Mouse (Mus musculus): ENCODE measurements at regions not wholly inside any gene's neighbourhood (a gene's known extent, or its start where the extent isn't known, plus 50 kb on each side); places are given as distances from the start of the nearest gene placed in this dataset.

GRCm38 (mm10) chr13:101874761-101875160 lies 106.7 kb upstream of the Pik3r1 start:
- no peak for ATAC-seq (replicated peaks in 1 of 2; ENCODE audit: insufficient read depth in 1 of 2, low FRiP score in 2 of 2, low TSS enrichment in 1 of 2, low read depth in 1 of 2, poor library complexity in 2 of 2, severe bottlenecking in 2 of 2)

- no peak for ATAC-seq (replicated peaks in 1 of 2; ENCODE audit: insufficient read depth in 1 of 2, low FRiP score in 2 of 2, low TSS enrichment in 1 of 2, low read depth in 1 of 2, poor library complexity in 2 of 2, severe bottlenecking in 2 of 2)
These were observed 108.1 kb upstream of the Pik3r1 start for GRCm38 (mm10) chr13:101876069-101876468.

GRCm38 (mm10) chr13:101876601-101877000 lies 108.6 kb upstream of the Pik3r1 start:
- ATAC-seq (replicated peaks in 1 of 2; ENCODE audit: insufficient read depth in 1 of 2, low FRiP score in 2 of 2, low TSS enrichment in 1 of 2, low read depth in 1 of 2, poor library complexity in 2 of 2, severe bottlenecking in 2 of 2) = no peak

- no peak for ATAC-seq (replicated peaks in 1 of 2; ENCODE audit: insufficient read depth in 1 of 2, low FRiP score in 2 of 2, low TSS enrichment in 1 of 2, low read depth in 1 of 2, poor library complexity in 2 of 2, severe bottlenecking in 2 of 2)
These were observed 110.2 kb upstream of the Pik3r1 start for GRCm38 (mm10) chr13:101878168-101878567.

GRCm38 (mm10) chr13:101879561-101880081 lies 111.6 kb upstream of the Pik3r1 start:
- ATAC-seq (replicated peaks in 1 of 2; ENCODE audit: insufficient read depth in 1 of 2, low FRiP score in 2 of 2, low TSS enrichment in 1 of 2, low read depth in 1 of 2, poor library complexity in 2 of 2, severe bottlenecking in 2 of 2) = no peak

- no peak for ATAC-seq (replicated peaks in 1 of 2; ENCODE audit: insufficient read depth in 1 of 2, low FRiP score in 2 of 2, low TSS enrichment in 1 of 2, low read depth in 1 of 2, poor library complexity in 2 of 2, severe bottlenecking in 2 of 2)
These were observed 115.2 kb upstream of the Pik3r1 start for GRCm38 (mm10) chr13:101883177-101883576.

GRCm38 (mm10) chr13:101884752-101885151 lies 116.7 kb upstream of the Pik3r1 start:
- no peak for ATAC-seq (replicated peaks in 1 of 2; ENCODE audit: insufficient read depth in 1 of 2, low FRiP score in 2 of 2, low TSS enrichment in 1 of 2, low read depth in 1 of 2, poor library complexity in 2 of 2, severe bottlenecking in 2 of 2)

- ATAC-seq (replicated peaks in 1 of 2; ENCODE audit: insufficient read depth in 1 of 2, low FRiP score in 2 of 2, low TSS enrichment in 1 of 2, low read depth in 1 of 2, poor library complexity in 2 of 2, severe bottlenecking in 2 of 2) = no peak
These were observed 123.5 kb upstream of the Pik3r1 start for GRCm38 (mm10) chr13:101891473-101891872.

- no peak for ATAC-seq (replicated peaks in 1 of 2; ENCODE audit: insufficient read depth in 1 of 2, low FRiP score in 2 of 2, low TSS enrichment in 1 of 2, low read depth in 1 of 2, poor library complexity in 2 of 2, severe bottlenecking in 2 of 2)
These were observed 125.1 kb upstream of the Pik3r1 start for GRCm38 (mm10) chr13:101893035-101893600.

GRCm38 (mm10) chr13:101895161-101895560 lies 127.1 kb upstream of the Pik3r1 start:
- ATAC-seq (replicated peaks in 1 of 2; ENCODE audit: insufficient read depth in 1 of 2, low FRiP score in 2 of 2, low TSS enrichment in 1 of 2, low read depth in 1 of 2, poor library complexity in 2 of 2, severe bottlenecking in 2 of 2) = no peak

- no peak for ATAC-seq (replicated peaks in 1 of 2; ENCODE audit: insufficient read depth in 1 of 2, low FRiP score in 2 of 2, low TSS enrichment in 1 of 2, low read depth in 1 of 2, poor library complexity in 2 of 2, severe bottlenecking in 2 of 2)
These were observed 127.7 kb upstream of the Pik3r1 start for GRCm38 (mm10) chr13:101895686-101896085.

- no peak for ATAC-seq (replicated peaks in 1 of 2; ENCODE audit: insufficient read depth in 1 of 2, low FRiP score in 2 of 2, low TSS enrichment in 1 of 2, low read depth in 1 of 2, poor library complexity in 2 of 2, severe bottlenecking in 2 of 2)
These were observed 128.9 kb upstream of the Pik3r1 start for GRCm38 (mm10) chr13:101896946-101897345.

- ATAC-seq (replicated peaks in 1 of 2; ENCODE audit: insufficient read depth in 1 of 2, low FRiP score in 2 of 2, low TSS enrichment in 1 of 2, low read depth in 1 of 2, poor library complexity in 2 of 2, severe bottlenecking in 2 of 2) = no peak
These were observed 134.2 kb upstream of the Pik3r1 start for GRCm38 (mm10) chr13:101902213-101902612.

- no peak for ATAC-seq (replicated peaks in 1 of 2; ENCODE audit: insufficient read depth in 1 of 2, low FRiP score in 2 of 2, low TSS enrichment in 1 of 2, low read depth in 1 of 2, poor library complexity in 2 of 2, severe bottlenecking in 2 of 2)
These were observed 138.1 kb upstream of the Pik3r1 start for GRCm38 (mm10) chr13:101905909-101906676.

- ATAC-seq (replicated peaks in 1 of 2; ENCODE audit: insufficient read depth in 1 of 2, low FRiP score in 2 of 2, low TSS enrichment in 1 of 2, low read depth in 1 of 2, poor library complexity in 2 of 2, severe bottlenecking in 2 of 2) = peak; percentile 71 to 79
These were observed 141.0 kb upstream of the Pik3r1 start for GRCm38 (mm10) chr13:101909026-101909425.

- no peak for ATAC-seq (replicated peaks in 1 of 2; ENCODE audit: insufficient read depth in 1 of 2, low FRiP score in 2 of 2, low TSS enrichment in 1 of 2, low read depth in 1 of 2, poor library complexity in 2 of 2, severe bottlenecking in 2 of 2)
These were observed 142.7 kb upstream of the Pik3r1 start for GRCm38 (mm10) chr13:101910687-101911086.

GRCm38 (mm10) chr13:101914132-101914531 lies 146.1 kb upstream of the Pik3r1 start:
- no peak for ATAC-seq (replicated peaks in 1 of 2; ENCODE audit: insufficient read depth in 1 of 2, low FRiP score in 2 of 2, low TSS enrichment in 1 of 2, low read depth in 1 of 2, poor library complexity in 2 of 2, severe bottlenecking in 2 of 2)

GRCm38 (mm10) chr13:101914691-101915541 lies 146.9 kb upstream of the Pik3r1 start:
- ATAC-seq (replicated peaks in 1 of 2; ENCODE audit: insufficient read depth in 1 of 2, low FRiP score in 2 of 2, low TSS enrichment in 1 of 2, low read depth in 1 of 2, poor library complexity in 2 of 2, severe bottlenecking in 2 of 2) = no peak
